ENCODE assay signal across 8 mouse cellular contexts in genomic region chr13:113613341-113613740, GRCm38 (mm10). TPM values are rescaled to one million over a fixed set of nuclear protein-coding genes. Genes with fewer than 3 reads are reported as not detected.
DNase-seq lines count a peak whose midpoint lies in the region; ATAC-seq lines count a peak whose summit lies in the region.

No protein-coding gene starts in this region.

- peak; percentile 39 for DNase-seq in kidney, postnatal 10 days
- DNase-seq in kidney, postnatal 36 days: no peak
- no peak for DNase-seq in intestine, embryonic 14.5 days (ENCODE audit: low spot score)
- peak; percentile 48 for DNase-seq in neural tube, embryonic 11.5 days (ENCODE audit: low spot score)
- no peak for DNase-seq in T-cell, adult 2 months (ENCODE audit: low spot score)
- no peak for DNase-seq in natural killer cell, adult 2 months (ENCODE audit: low spot score in 2 of 2)

- H3K9ac ChIP-seq in embryonic facial prominence, embryonic 12.5 days: 0 out of 2 replicates have a peak overlapping the region, but pooled peaks have one; percentile 16
- peak overlapping the region; percentile 1; the same call in 1 of the 2 replicates for H3K9ac ChIP-seq in intestine, embryonic 14.5 days (ENCODE audit: low read length)
- H3K9ac ChIP-seq in neural tube, embryonic 11.5 days (ENCODE audit: low read length): peak overlapping the region; percentile 26

- peak overlapping the region; percentile 61 for H3K27ac ChIP-seq in embryonic facial prominence, embryonic 12.5 days
- no peak overlapping the region for H3K27ac ChIP-seq in intestine, embryonic 14.5 days (ENCODE audit: low read depth)
- H3K27ac ChIP-seq in neural tube, embryonic 11.5 days (ENCODE audit: low read depth, low read length): 0 out of 2 replicates have a peak overlapping the region, but pooled peaks have one; percentile 14

- no peaks in the 10 kb centered on the region for H3K9me3 ChIP-seq in embryonic facial prominence, embryonic 12.5 days
- H3K9me3 ChIP-seq in intestine, embryonic 14.5 days (ENCODE audit: control insufficient read depth, low read length): no peaks in the 10 kb centered on the region
- no peaks in the 10 kb centered on the region for H3K9me3 ChIP-seq in neural tube, embryonic 11.5 days (ENCODE audit: control insufficient read depth, low read length)

- H3K27me3 ChIP-seq in embryonic facial prominence, embryonic 12.5 days: no peaks in the 10 kb centered on the region
- H3K27me3 ChIP-seq in intestine, embryonic 14.5 days (replicated peaks; ENCODE audit: control insufficient read depth, insufficient read depth, low read length): no peaks in the 10 kb centered on the region
- H3K27me3 ChIP-seq in neural tube, embryonic 11.5 days (ENCODE audit: control insufficient read depth, insufficient read depth, low read length): no peaks in the 10 kb centered on the region

- peaks cover 50% of the 10 kb centered on the region for H3K4me1 ChIP-seq in embryonic facial prominence, embryonic 12.5 days
- H3K4me1 ChIP-seq in intestine, embryonic 14.5 days (replicated peaks; ENCODE audit: control insufficient read depth, insufficient read depth, low read length): peaks cover 80% of the 10 kb centered on the region
- H3K4me1 ChIP-seq in neural tube, embryonic 11.5 days (ENCODE audit: control insufficient read depth, insufficient read depth, low read length): peaks cover 55% of the 10 kb centered on the region

- ATAC-seq in embryonic facial prominence, embryonic 12.5 days (ENCODE audit: insufficient number of reproducible peaks, insufficient read depth, low FRiP score, low TSS enrichment): no peak
- no peak for ATAC-seq in intestine, embryonic 14.5 days (replicated peaks; ENCODE audit: low FRiP score, low TSS enrichment, low read depth)
- no peak for ATAC-seq in neural tube, embryonic 11.5 days (ENCODE audit: insufficient read depth, low FRiP score, low TSS enrichment)
- ATAC-seq in cerebellum, adult (ENCODE audit: insufficient number of reproducible peaks, low FRiP score, low TSS enrichment): no peak

- H3K4me2 ChIP-seq in embryonic facial prominence, embryonic 12.5 days (replicated peaks): peak overlapping the region; percentile 95
- H3K4me2 ChIP-seq in intestine, embryonic 14.5 days (ENCODE audit: low read length): peak overlapping the region; percentile 92
- H3K4me2 ChIP-seq in neural tube, embryonic 11.5 days (ENCODE audit: low read depth): peak overlapping the region; percentile 84

- peak overlapping the region; percentile 94 for H3K4me3 ChIP-seq in embryonic facial prominence, embryonic 12.5 days
- peak overlapping the region; percentile 78 for H3K4me3 ChIP-seq in intestine, embryonic 14.5 days (ENCODE audit: low read depth, low read length)
- peak overlapping the region; percentile 9 for H3K4me3 ChIP-seq in neural tube, embryonic 11.5 days (ENCODE audit: low read depth, low read length)

- H3K36me3 ChIP-seq in embryonic facial prominence, embryonic 12.5 days: 0 out of 2 replicates have a peak, but pooled peaks cover 6% of the 10 kb centered on the region
- H3K36me3 ChIP-seq in intestine, embryonic 14.5 days (ENCODE audit: control insufficient read depth, insufficient read depth, low read length): peaks cover 16% of the 10 kb centered on the region; the same call in 1 of the 2 replicates
- 0 out of 2 replicates have a peak, but pooled peaks cover 2% of the 10 kb centered on the region for H3K36me3 ChIP-seq in neural tube, embryonic 11.5 days (ENCODE audit: control insufficient read depth, insufficient read depth, low read length)

- 13% methylated on average over 12 of the region's 12 CpGs for WGBS in embryonic facial prominence, embryonic 12.5 days
- WGBS in intestine, embryonic 14.5 days: 16% methylated on average over 12 of the region's 12 CpGs
- WGBS in neural tube, embryonic 11.5 days: 16% methylated on average over 12 of the region's 12 CpGs

RNA-seq across cellular contexts. Expression of gene Snx18, which starts 5.0 kb away (rescaled TPM):
- 42.2 and 44.6 TPM in 2 replicates for polyA plus RNA-seq in embryonic facial prominence, embryonic 12.5 days (2016; fragmentation: Nextera tagmentation; extraction: Ambion mirVana)
- 21.3 and 24.0 TPM in 2 replicates for polyA plus RNA-seq in intestine, embryonic 14.5 days (2014; fragmentation: Nextera tagmentation; extraction: Ambion mirVana)
- 32.2 and 33.7 TPM in 2 replicates for polyA plus RNA-seq in neural tube, embryonic 11.5 days (2014; fragmentation: Nextera tagmentation; extraction: Ambion mirVana)

RNA-seq across cellular contexts. Expression of gene Hspb3, which starts 50.1 kb away (rescaled TPM):
- 2.3 TPM in 2 replicates for polyA plus RNA-seq in embryonic facial prominence, embryonic 12.5 days (2016; fragmentation: Nextera tagmentation; extraction: Ambion mirVana)
- polyA plus RNA-seq in intestine, embryonic 14.5 days (2014; fragmentation: Nextera tagmentation; extraction: Ambion mirVana): not detected in 2 replicates
- 0.32 and 0.41 TPM in 2 replicates for polyA plus RNA-seq in neural tube, embryonic 11.5 days (2014; fragmentation: Nextera tagmentation; extraction: Ambion mirVana)

Comparison
In these comparisons a context has a peak if more than half of its experiments do, and no peak if none do; other contexts are left out.
1. DNase-seq: peak in kidney, postnatal 10 days (single experiment) and neural tube, embryonic 11.5 days (single experiment); none in kidney, postnatal 36 days (0 of 2), intestine, embryonic 14.5 days (single experiment), T-cell, adult 2 months (single experiment) and natural killer cell, adult 2 months (0 of 2).
2. H3K4me3 ChIP-seq: peak in every context shown above with its lines; median percentile 94 in embryonic facial prominence, embryonic 12.5 days; 78 in intestine, embryonic 14.5 days; 9 in neural tube, embryonic 11.5 days.
3. Peak in every context shown above with its lines, with median percentiles within 50 percentile points of each other: H3K4me2 ChIP-seq and H3K9ac ChIP-seq.